Mouse (Mus musculus): Measurements from ENCODE around the gene Bet1l. TPM values are rescaled to one million over a fixed set of nuclear protein-coding genes. Genes with fewer than 3 reads are reported as not detected.

Bet1l gene
- polyA plus RNA-seq, 1 experiment from 2014 or later = 40.4 TPM

DNA sequence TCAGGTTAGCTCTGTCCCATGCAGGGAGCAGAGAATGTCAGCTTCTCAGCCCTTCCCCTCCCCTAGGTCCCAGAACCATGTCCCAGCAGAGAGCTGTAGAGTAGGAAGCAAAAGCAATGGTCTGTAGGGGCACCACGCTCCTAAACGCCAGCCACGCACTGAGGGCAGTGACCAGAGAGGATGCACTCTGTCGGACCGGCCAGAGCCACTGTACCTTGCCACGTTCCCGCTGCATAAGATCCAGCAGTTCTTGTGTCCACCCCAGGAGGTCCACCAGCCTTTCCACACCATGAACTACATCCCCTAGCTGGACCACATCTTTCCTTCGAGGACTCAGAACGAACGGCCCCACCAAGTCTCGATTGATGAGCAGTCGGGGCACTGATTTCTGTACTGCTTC, 7.4 kb upstream of the Bet1l start:
- H3K36me3 ChIP-seq (ENCODE audit: control insufficient read depth, insufficient read depth) = peaks cover 24% of the 10 kb centered on the region
- WGBS = 88% methylated on average over 12 of the region's 12 CpGs
- no peak for ATAC-seq
- no peaks in the 10 kb centered on the region for H3K27me3 ChIP-seq (replicated peaks; ENCODE audit: control insufficient read depth, insufficient read depth, low read length)
- H3K4me1 ChIP-seq (replicated peaks; ENCODE audit: control insufficient read depth, insufficient read depth, low read length) = no peaks in the 10 kb centered on the region; the same call in 1 of the 2 replicates
- no peak overlapping the region for H3K9ac ChIP-seq (replicated peaks; ENCODE audit: low read depth, low read length)
- H3K4me2 ChIP-seq (ENCODE audit: low read length) = no peak overlapping the region
- no peak overlapping the region for H3K27ac ChIP-seq (ENCODE audit: low read length)
- no peak overlapping the region for H3K4me3 ChIP-seq (replicated peaks; ENCODE audit: low read length)
- H3K9me3 ChIP-seq (ENCODE audit: control insufficient read depth, low read length) = no peaks in the 10 kb centered on the region

DNA sequence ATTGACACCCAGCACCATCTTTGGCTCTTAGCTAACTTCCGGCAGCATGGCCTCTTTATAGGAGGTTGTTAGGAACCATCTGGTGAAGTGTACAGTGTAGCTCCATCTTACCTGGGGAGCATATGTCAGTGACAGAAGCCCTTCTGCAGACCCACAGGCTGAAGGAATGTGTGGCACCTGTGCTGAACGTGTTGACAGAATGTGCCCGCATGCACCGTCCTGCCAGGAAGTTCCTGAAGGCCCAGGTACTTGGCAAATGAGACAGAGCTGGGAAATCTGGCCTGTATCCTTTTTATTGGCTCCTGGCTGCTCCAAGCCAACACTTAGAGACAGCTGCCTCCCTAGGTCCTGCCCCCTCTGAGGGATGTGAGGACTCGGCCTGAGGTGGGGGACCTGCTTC, 3.4 kb upstream of the Bet1l start:
- Histone ChIP-seq H3K27ac (ENCODE audit: low read length) (no peak overlapping the region), H3K9me3 (ENCODE audit: control insufficient read depth, low read length) (no peaks in the 10 kb centered on the region), H3K4me2 (ENCODE audit: low read length) (no peak overlapping the region), H3K4me1 (replicated peaks; ENCODE audit: control insufficient read depth, insufficient read depth, low read length) (peaks cover 21% of the 10 kb centered on the region), H3K4me3 (replicated peaks; ENCODE audit: low read length) (no peak overlapping the region), H3K9ac (replicated peaks; ENCODE audit: low read depth, low read length) (no peak overlapping the region), H3K27me3 (replicated peaks; ENCODE audit: control insufficient read depth, insufficient read depth, low read length) (no peaks in the 10 kb centered on the region), H3K36me3 (ENCODE audit: control insufficient read depth, insufficient read depth) (peaks cover 27% of the 10 kb centered on the region)
- WGBS = 85% methylated on average over 5 of the region's 5 CpGs
- ATAC-seq = no peak

DNA sequence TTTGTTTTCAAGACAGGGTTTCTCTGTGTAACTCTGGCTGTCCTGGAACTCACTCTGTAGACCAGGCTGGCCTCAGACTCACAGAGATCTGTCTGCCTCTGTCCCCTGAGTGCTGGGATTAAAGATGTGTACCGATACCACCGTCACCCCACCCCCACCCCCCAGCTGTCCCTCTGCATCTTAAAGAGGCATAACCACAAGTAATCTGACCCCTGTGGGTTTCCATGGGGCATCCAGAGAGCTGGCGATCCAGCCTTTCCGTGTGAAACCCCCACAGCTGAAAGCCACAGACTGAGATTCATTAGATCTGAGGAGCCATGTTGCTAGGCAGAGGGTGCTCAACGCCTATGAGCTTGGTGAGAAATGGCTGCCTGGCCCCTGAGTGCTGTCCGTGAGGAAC, 2.6 kb upstream of the Bet1l start:
- Histone ChIP-seq H3K27me3 (replicated peaks; ENCODE audit: control insufficient read depth, insufficient read depth, low read length) (no peaks in the 10 kb centered on the region), H3K4me1 (replicated peaks; ENCODE audit: control insufficient read depth, insufficient read depth, low read length) (peaks cover 28% of the 10 kb centered on the region), H3K4me2 (ENCODE audit: low read length) (no peak overlapping the region), H3K9ac (replicated peaks; ENCODE audit: low read depth, low read length) (no peak overlapping the region), H3K9me3 (ENCODE audit: control insufficient read depth, low read length) (no peaks in the 10 kb centered on the region), H3K4me3 (replicated peaks; ENCODE audit: low read length) (no peak overlapping the region), H3K27ac (ENCODE audit: low read length) (no peak overlapping the region), H3K36me3 (ENCODE audit: control insufficient read depth, insufficient read depth) (peaks cover 27% of the 10 kb centered on the region)
- no peak for ATAC-seq
- 82% methylated on average over 6 of the region's 6 CpGs for WGBS

DNA sequence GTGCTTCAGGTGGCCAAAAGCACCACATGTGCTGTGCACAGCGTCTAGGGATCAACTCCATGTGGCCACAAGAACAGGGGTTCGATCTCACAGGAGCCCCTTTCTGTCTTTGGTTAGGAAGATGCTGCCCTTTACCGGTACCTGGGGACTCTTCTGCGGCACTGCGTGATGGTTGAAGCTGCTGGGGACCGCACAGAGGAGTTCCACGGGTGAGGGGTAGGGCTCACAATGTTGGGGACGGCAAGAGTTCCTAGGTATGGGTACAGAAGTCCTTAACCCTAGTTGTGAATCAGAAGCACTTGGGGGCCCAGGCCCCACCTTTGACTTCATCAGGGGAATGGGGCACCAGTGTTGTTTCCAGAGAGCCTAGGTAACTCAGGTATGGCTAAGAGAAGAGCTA, 1.4 kb upstream of the Bet1l start:
- no peak for ATAC-seq
- 96% methylated on average over 8 of the region's 8 CpGs for WGBS
- Histone ChIP-seq H3K36me3 (ENCODE audit: control insufficient read depth, insufficient read depth) (peaks cover 30% of the 10 kb centered on the region), H3K27me3 (replicated peaks; ENCODE audit: control insufficient read depth, insufficient read depth, low read length) (no peaks in the 10 kb centered on the region), H3K9me3 (ENCODE audit: control insufficient read depth, low read length) (no peaks in the 10 kb centered on the region), H3K4me3 (replicated peaks; ENCODE audit: low read length) (peak overlapping the region; percentile 87), H3K9ac (replicated peaks; ENCODE audit: low read depth, low read length) (peak overlapping the region; percentile 25), H3K27ac (ENCODE audit: low read length) (no peak overlapping the region), H3K4me2 (ENCODE audit: low read length) (peak overlapping the region; percentile 95), H3K4me1 (replicated peaks; ENCODE audit: control insufficient read depth, insufficient read depth, low read length) (peaks cover 31% of the 10 kb centered on the region)

DNA sequence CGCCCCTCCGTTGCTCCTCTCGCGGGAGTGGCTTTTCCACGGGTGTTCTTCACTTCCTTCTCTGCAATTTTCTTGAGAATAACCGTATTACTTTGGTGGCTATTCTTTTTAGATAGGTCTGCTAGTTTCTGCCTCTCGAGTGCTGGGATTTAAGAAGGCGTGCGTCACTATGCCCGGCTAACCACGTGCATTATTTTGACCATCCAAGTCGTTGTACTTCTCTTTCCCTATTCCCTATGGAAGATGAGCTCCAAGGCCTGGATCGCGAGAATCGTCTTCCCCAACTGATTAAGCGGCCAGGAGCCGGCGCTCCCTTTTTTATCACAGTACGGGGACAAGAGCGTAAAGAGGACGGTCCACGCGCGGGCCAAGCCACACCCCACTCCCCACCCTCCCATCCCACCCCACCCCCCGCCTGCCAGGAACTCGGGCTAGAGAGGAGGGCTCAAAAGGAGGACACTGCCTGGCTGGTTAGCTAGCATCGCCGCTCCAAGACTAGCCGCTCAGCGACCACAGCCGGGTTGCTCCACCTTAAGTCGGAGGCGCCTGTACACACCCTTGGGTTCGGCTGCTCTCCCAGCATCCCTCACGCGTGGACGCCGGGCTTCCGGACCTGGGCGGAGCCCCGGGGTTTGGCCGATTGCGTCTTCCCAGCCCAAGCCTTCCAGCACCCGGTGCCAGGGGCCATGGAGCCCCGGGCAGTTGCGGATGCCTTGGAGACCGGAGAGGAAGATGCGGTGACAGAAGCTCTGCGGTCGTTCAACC, 410 bp downstream of the Bet1l start, which contains the start of gene Ric8a:
Gene Ric8a, plus strand, starts transcription at position 173 of the 765 bp plus-strand sequence.
- ATAC-seq = peak; percentile 82
- H3K4me1 ChIP-seq (replicated peaks; ENCODE audit: control insufficient read depth, insufficient read depth, low read length) = peaks cover 31% of the 10 kb centered on the region
- WGBS = under 1% methylated on average over 49 of the region's 50 CpGs
- H3K36me3 ChIP-seq (ENCODE audit: control insufficient read depth, insufficient read depth) = peaks cover 30% of the 10 kb centered on the region
- H3K9ac ChIP-seq (replicated peaks; ENCODE audit: low read depth, low read length) = peak within 1 kb of the TSS; percentile 88
- peak within 1 kb of the TSS; percentile 93 for H3K27ac ChIP-seq (ENCODE audit: low read length)
- H3K4me3 ChIP-seq (replicated peaks; ENCODE audit: low read length) = peak within 1 kb of the TSS; percentile 87
- no peaks in the 10 kb centered on the region for H3K9me3 ChIP-seq (ENCODE audit: control insufficient read depth, low read length)
- no peaks in the 10 kb centered on the region for H3K27me3 ChIP-seq (replicated peaks; ENCODE audit: control insufficient read depth, insufficient read depth, low read length)
- H3K4me2 ChIP-seq (ENCODE audit: low read length) = peak within 1 kb of the TSS; percentile 95

DNA sequence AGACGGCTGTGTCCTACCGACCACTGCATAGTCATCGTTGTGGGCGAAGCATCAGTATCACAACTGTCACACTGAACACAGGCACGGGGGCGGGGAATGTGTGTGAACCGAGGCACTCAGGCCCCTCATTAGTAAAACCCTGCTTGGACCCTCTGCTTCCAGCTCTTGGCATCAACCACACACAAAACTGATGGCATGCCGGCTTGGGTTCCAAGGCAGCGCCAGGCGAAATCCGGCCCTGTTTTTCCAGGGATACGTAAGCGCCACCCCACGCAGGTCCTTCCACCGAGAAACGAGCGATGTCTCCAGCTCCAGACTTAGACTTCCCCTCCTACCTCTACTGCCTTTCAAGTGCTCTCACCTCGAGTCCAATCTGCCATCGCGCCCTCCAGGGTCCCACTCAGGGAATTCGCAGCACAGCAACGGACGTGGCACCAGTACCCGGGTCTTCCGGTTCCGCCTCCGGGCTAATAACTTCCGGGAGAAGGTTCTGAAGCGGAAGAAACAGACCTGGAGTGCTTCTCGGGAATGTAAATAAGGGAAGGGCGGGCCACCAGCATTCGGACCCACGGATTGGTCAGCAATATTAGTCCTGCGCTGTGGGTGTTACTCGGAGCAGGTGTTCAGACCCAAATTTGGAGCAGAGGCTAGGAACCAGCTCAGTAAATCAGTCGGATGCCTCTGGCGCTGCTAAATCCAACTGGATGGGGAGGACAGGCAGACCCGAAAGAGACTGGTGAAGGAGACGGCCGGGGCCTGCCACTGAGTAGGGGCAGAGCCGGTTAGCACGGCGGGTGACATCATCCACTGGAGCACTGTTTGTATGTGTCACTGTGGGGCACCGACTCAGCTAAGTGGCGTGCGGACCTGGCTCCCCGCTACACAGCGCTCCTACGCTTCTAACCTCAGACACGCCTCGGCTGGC, 1.3 kb downstream of the Bet1l start, which contains the start of gene Gm45785:
Gene Gm45785, minus strand, starts transcription at position 472 of the 925 bp plus-strand sequence.
- H3K9me3 ChIP-seq (ENCODE audit: control insufficient read depth, low read length) = no peaks in the 10 kb centered on the region
- peak within 1 kb of the TSS; percentile 95 for H3K4me2 ChIP-seq (ENCODE audit: low read length)
- H3K4me3 ChIP-seq (replicated peaks; ENCODE audit: low read length) = peak within 1 kb of the TSS; percentile 87
- peak within 1 kb of the TSS; percentile 88 for H3K9ac ChIP-seq (replicated peaks; ENCODE audit: low read depth, low read length)
- ATAC-seq = peak; percentile 77
- H3K27me3 ChIP-seq (replicated peaks; ENCODE audit: control insufficient read depth, insufficient read depth, low read length) = no peaks in the 10 kb centered on the region
- WGBS = 1% methylated on average over 51 of the region's 51 CpGs
- H3K27ac ChIP-seq (ENCODE audit: low read length) = peak within 1 kb of the TSS; percentile 93
- peaks cover 27% of the 10 kb centered on the region for H3K36me3 ChIP-seq (ENCODE audit: control insufficient read depth, insufficient read depth)
- peaks cover 31% of the 10 kb centered on the region for H3K4me1 ChIP-seq (replicated peaks; ENCODE audit: control insufficient read depth, insufficient read depth, low read length)

DNA sequence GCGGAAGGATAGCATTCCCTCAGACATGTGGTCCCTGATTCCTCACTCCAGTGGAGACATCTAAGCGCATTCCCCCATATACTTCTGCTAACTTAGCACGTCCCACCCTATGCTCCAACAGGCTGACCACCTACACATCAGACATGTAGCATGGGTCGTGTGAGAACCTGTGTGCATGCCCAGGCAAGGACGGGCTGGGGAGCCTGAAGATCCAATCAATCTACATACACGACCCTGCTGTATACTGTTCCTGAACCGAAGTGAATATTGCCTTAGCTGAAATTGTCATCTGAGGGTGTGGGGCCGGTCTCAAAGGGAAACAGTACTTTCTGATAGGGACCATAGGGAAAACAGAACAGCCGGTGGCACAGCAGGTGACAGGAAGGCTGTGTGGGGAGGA, 2.2 kb downstream of the Bet1l start:
- Histone ChIP-seq H3K36me3 (ENCODE audit: control insufficient read depth, insufficient read depth) (peaks cover 22% of the 10 kb centered on the region), H3K9ac (replicated peaks; ENCODE audit: low read depth, low read length) (peak overlapping the region; percentile 88), H3K27ac (ENCODE audit: low read length) (no peak overlapping the region), H3K4me1 (replicated peaks; ENCODE audit: control insufficient read depth, insufficient read depth, low read length) (peaks cover 31% of the 10 kb centered on the region), H3K4me3 (replicated peaks; ENCODE audit: low read length) (peak overlapping the region; percentile 87), H3K9me3 (ENCODE audit: control insufficient read depth, low read length) (no peaks in the 10 kb centered on the region), H3K4me2 (ENCODE audit: low read length) (peak overlapping the region; percentile 95), H3K27me3 (replicated peaks; ENCODE audit: control insufficient read depth, insufficient read depth, low read length) (no peaks in the 10 kb centered on the region)
- ATAC-seq = no peak
- 78% methylated on average over 9 of the region's 9 CpGs for WGBS

DNA sequence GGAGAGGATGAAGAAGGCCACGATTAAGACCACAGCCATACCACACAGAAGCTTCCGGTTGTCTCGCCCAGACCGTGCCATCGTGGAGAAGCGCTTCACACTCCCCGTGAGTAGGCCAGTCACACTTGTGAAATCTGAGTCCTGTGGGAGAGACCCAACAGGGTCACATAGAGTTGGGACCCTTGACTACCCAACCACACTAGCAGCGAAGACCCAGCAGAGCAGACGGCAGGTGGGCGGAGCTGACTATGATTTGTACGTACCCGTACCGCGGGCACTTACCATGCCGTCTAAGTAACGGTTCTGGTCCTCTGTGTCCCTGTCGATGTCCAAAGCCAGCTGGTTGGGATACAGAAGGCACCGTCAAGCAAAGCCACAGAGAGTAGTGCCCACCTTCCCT, 2.9 kb downstream of the Bet1l start:
- no peak overlapping the region for H3K4me2 ChIP-seq (ENCODE audit: low read length)
- WGBS = 94% methylated on average over 18 of the region's 18 CpGs

DNA sequence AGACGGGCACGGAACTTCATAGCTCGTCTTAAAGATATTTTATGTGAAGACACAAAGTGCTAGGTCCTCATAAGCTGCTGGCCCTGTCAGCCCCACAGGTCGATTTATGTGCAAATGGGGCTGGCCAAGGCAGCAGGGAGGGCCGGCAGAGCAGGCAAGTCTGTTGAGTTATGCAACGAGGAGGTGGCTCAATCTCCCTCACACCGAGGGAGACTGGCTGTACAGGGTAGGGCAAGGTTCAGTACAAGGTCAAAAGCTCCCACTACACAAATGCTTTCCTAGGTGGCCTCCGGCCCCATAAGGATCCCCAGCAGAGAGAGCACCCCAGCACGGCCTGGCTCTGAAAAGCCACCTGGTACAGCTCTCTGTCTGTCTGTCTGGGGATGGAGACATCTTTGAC, 4.0 kb downstream of the Bet1l start:
- Histone ChIP-seq H3K36me3 (ENCODE audit: control insufficient read depth, insufficient read depth) (peaks cover 18% of the 10 kb centered on the region), H3K27me3 (replicated peaks; ENCODE audit: control insufficient read depth, insufficient read depth, low read length) (no peaks in the 10 kb centered on the region), H3K4me1 (replicated peaks; ENCODE audit: control insufficient read depth, insufficient read depth, low read length) (peaks cover 17% of the 10 kb centered on the region), H3K4me3 (replicated peaks; ENCODE audit: low read length) (no peak overlapping the region), H3K9ac (replicated peaks; ENCODE audit: low read depth, low read length) (no peak overlapping the region), H3K27ac (ENCODE audit: low read length) (no peak overlapping the region), H3K9me3 (ENCODE audit: control insufficient read depth, low read length) (no peaks in the 10 kb centered on the region), H3K4me2 (ENCODE audit: low read length) (no peak overlapping the region)
- no peak for ATAC-seq
- 86% methylated on average over 9 of the region's 9 CpGs for WGBS

More for the DNA sequence above, 2.9 kb downstream of the Bet1l start:
- Histone ChIP-seq H3K9me3 (ENCODE audit: control insufficient read depth, low read length) (no peaks in the 10 kb centered on the region), H3K36me3 (ENCODE audit: control insufficient read depth, insufficient read depth) (peaks cover 18% of the 10 kb centered on the region), H3K4me1 (replicated peaks; ENCODE audit: control insufficient read depth, insufficient read depth, low read length) (peaks cover 28% of the 10 kb centered on the region), H3K9ac (replicated peaks; ENCODE audit: low read depth, low read length) (no peak overlapping the region), H3K4me3 (replicated peaks; ENCODE audit: low read length) (no peak overlapping the region), H3K27me3 (replicated peaks; ENCODE audit: control insufficient read depth, insufficient read depth, low read length) (no peaks in the 10 kb centered on the region), H3K27ac (ENCODE audit: low read length) (no peak overlapping the region)
- ATAC-seq = no peak
